ENCODE assay signal across 16 mouse cellular contexts in the genomic region with DNA sequence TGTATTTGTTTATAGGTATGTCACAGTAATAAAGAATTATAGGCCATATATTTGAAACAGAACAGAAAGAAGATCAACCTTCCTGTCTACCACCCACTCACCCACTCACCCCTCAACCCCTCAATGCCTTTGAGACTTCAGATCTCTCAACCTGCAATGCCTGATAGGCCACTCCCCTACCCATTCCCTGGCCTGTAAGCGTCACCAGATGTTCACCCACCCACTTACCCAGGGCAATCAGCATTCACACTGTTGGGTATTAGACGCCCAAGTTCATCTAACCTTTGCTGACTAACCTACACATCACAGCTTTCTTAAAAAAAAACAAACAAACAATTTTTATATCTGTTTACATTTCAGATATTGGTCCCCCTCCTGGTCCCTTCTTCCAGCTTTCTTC. TPM values are rescaled to one million over a fixed set of nuclear protein-coding genes. Genes with fewer than 3 reads are reported as not detected.
"Had no signal": no experiment of that assay in that cellular context is flagged by ENCODE, and none has a peak within 500 bp of the region (broad histone marks: within the 10 kb centered on the region; RNA-seq: fewer than 3 reads in every experiment).

No protein-coding gene starts in this region.

RNA-seq across cellular contexts. Expression of a gene that starts 2.1 kb away (rescaled TPM):
- total RNA-seq: layer of hippocampus, postnatal 14 days; left cerebral cortex, postnatal 10 days; left cerebral cortex, postnatal 4 days; midbrain, postnatal 0 days had no signal
- polyA plus RNA-seq: kidney, embryonic 15.5 days; limb, embryonic 13.5 days; midbrain, embryonic 13.5 days; neural tube, embryonic 11.5 days had no signal

RNA-seq across cellular contexts. Expression of a gene that starts 52.8 kb away (rescaled TPM):
- total RNA-seq: layer of hippocampus, adult 8-10 months; layer of hippocampus, postnatal 14 days; left cerebral cortex, adult 18-20 months; left cerebral cortex, postnatal 10 days; left cerebral cortex, postnatal 4 days; midbrain, postnatal 0 days had no signal
- polyA plus RNA-seq: kidney, embryonic 15.5 days; large intestine, adult 2 months; liver, embryonic 11.5 days; liver, embryonic 15.5 days; lung, embryonic 14.5 days; midbrain, embryonic 13.5 days; midbrain, postnatal 0 days; neural tube, embryonic 11.5 days; neural tube, embryonic 15.5 days; stomach, embryonic 16.5 days had no signal
